Mouse (Mus musculus) gastrocnemius, postnatal 10 days (tissue): Measurements from ENCODE around the gene Gdf2. TPM values are rescaled to one million over a fixed set of nuclear protein-coding genes. Genes with fewer than 3 reads are reported as not detected.

Source experiments
- DNase-seq: peaks from one replicate; pipeline ENCODE4 v3.0.0; 2021; ENCODE audit warnings: mixed read lengths
- long read RNA-seq, 2 experiments: library from polyadenylated mRNA; stranded (forward); transcript quantifications; one replicate each; pipeline ENCODE4 v2.0.0; 2021
- total RNA-seq, 2 experiments: library from RNA; stranded (reverse); gene quantifications; 2 replicates each; pipeline ENCODE4 v1.2.3; 2021

Gdf2 gene
- total RNA-seq, result not detected
- long read RNA-seq, experiment 1, result 0 reads
- long read RNA-seq, experiment 2, result 0 reads

- DNase-seq, result no peak
Observed at GRCm38 (mm10) chr14:33940739-33941138, at the start of gene Gdf2. Gene Gdf2 (plus strand): TSS chr14:33941039.

DNA sequence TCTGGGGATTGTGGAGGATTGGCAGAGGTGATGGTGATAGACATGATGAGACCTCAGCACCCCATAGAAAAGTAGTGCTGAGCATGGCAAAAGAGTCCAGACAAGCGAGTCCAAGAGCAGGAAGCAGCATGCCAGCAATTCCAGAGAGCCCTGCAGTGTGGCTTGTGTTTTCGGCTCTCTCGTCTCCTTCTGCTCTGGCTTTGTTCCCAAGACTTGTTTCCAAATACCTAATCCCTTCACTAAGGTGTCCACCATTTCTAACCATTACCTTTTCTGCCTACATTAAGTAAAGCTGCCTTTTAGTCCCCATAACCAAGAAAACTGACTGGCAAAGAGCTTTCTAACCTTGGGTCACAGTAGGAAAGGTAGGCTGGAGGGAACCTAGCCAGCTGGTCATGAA lies 49.3 kb upstream of the Gdf2 start:
- DNase-seq, result no peak

GRCm38 (mm10) chr14:33895777-33896176 lies 45.1 kb upstream of the Gdf2 start:
- no peak for DNase-seq

- DNase-seq, result no peak
Observed at GRCm38 (mm10) chr14:33896628-33897300, 44.1 kb upstream of the Gdf2 start.

DNA sequence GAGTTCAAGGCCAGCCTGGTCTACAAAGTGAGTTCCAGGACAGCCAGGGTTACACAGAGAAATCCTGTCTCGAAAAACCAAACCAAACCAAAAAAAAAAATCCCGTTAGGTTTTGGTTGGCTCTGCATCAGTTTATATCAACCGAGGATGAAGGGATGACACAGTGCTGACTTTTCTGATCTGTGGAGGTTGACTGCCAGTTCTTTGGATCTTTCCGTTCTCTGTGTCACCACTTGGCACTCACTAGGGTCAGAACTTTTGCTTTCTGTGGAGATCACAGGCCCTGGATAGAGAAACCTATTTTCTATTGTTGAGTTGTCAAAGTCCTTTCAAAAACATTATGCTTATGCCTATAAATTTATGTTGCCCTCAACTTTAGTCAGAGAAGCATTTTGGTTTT lies 38.1 kb upstream of the Gdf2 start:
- DNase-seq, result no peak

DNA sequence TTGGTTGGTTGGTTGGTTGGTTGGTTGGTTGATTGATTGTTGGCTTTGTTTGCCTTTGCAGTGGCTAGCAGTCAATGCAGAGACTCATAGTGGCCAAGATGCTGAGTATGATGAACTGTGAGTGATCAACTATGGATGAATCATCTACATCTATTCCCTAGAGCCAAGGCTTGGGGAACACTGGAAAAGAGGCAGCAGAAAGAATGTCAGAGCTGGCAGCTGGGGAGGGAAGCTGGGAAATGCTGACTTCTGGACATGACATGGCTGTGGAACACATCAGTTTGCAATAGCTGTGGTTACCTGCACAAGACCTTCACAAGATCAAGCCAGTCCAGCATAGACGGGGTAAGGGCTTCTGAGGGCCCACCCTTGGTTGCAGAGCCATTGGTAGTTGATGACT lies 37.6 kb upstream of the Gdf2 start:
- DNase-seq, result no peak

GRCm38 (mm10) chr14:33904851-33905250 lies 36.0 kb upstream of the Gdf2 start:
- no peak for DNase-seq

DNA sequence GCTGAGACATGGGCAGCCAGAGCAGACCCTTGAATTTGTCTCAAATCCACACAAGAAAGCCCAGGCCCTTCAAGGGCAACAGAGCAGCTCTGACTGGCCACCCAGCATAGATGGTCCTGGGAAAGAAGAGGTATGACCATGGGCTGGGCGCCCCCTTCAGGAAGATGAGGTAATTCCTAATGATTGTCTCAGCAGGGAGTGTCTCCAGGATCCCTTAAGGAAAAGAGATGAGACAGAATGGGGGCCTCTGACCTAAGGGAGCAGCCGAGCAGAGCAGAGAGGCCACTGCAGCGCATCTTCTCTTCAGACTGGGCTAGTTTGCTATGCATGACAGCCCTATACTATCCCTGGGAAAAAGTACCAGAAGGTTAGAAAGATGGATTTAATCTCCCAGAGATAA lies 27.1 kb upstream of the Gdf2 start:
- peak; percentile 67 for DNase-seq

- DNase-seq, result no peak
Observed at GRCm38 (mm10) chr14:33914206-33914605, 26.6 kb upstream of the Gdf2 start.

GRCm38 (mm10) chr14:33920727-33921559 lies 19.9 kb upstream of the Gdf2 start:
- no peak for DNase-seq

DNA sequence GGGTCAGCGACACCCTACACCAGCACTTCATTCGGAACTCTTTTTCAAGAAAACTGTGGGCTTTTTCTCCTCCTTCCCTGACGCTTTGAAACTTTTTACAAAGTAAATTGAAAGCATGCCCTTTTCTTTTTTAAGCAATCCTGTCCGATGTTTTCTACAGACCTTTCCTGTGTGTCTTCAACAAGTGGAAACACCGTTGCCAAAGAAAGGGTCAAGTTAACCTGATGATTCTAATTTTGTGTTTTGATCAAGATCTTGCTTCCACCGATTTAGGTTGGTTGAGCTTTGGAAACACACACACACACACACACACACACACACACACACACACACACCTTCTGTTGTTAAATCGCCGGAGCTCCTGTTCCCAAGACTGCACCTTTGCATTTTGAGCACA lies 18.1 kb upstream of the Gdf2 start:
- no peak for DNase-seq

- DNase-seq, result peak; percentile 42
Observed at GRCm38 (mm10) chr14:33923168-33924070, 17.4 kb upstream of the Gdf2 start, which contains the start of gene Gdf10. Gene Gdf10 (plus strand): TSS chr14:33923587.

DNA sequence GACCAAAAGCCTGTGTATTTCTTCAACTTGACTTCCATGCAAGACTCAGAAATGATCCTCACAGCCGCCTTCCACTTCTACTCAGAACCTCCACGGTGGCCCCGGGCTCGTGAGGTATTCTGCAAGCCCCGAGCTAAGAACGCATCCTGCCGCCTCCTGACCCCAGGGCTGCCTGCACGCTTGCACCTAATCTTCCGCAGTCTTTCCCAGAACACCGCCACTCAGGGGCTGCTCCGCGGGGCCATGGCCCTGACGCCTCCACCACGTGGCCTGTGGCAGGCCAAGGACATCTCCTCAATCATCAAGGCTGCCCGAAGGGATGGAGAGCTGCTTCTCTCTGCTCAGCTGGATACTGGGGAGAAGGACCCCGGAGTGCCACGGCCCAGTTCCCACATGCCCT lies 9.0 kb upstream of the Gdf2 start:
- DNase-seq, result no peak

- peak; percentile 84 for DNase-seq
Observed at GRCm38 (mm10) chr14:33932935-33933703, 7.7 kb upstream of the Gdf2 start.

- peak; percentile 66 for DNase-seq
Observed at GRCm38 (mm10) chr14:33933778-33934317, 7.0 kb upstream of the Gdf2 start.

- peak; percentile 76 for DNase-seq
Observed at GRCm38 (mm10) chr14:33939117-33939516, 1.7 kb upstream of the Gdf2 start.

DNA sequence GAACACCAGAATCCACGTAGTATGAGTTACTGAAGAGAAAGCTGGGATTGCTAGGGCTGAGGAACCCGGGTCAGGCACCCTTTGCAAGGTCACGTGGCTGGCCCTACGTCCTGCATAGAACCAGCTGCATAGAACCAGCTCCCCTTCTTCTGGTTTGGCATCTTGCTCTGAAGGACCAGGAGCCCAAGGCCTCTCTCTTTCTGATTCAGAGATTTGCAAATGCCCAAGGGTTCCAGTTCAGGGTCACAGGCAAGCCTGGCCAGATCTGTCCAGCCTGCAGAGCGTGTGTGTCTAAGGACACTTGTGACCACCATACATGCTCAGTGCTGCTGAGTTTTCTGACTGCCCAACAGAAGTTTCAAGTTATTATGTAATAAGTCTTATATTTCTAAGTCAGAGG lies 1.4 kb downstream of the Gdf2 start:
- no peak for DNase-seq

GRCm38 (mm10) chr14:33946125-33946524 lies 5.3 kb downstream of the Gdf2 start:
- DNase-seq, result no peak

DNA sequence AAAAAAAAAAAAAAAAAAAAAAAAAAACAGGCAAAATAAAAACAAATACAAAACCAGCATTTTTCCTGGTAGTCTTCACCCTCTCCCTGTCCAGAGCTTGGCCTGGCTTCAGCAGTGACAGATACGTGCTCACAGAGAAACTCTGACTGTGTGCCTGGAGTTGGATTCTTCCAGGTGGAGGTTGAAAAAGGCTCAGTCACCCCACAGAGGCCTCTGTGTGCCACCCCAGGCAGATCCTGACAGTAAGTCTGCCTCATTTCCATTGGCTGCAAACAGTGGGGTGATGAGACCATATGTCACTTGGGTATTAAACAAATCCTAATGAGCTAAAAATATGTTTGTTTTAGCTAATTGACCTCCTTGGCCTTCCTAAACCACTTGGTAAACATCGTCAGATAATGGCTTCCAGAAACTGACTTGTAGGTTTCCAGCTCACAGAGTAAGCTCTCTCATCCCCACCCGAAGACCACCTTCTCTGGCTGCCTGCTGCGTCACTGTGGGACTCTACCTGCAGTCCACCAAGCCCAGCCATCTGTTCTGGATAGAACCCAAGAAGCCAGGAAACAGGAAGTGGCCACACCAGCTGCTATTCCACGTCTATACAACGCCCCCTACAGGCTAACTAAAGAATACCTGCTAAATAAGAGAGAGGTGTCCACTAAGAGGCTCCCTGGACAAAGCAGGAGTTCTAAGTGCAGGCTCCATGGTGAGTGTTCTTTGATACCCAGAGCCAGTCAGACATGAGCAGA lies 11.6 kb downstream of the Gdf2 start:
- DNase-seq, result no peak

DNA sequence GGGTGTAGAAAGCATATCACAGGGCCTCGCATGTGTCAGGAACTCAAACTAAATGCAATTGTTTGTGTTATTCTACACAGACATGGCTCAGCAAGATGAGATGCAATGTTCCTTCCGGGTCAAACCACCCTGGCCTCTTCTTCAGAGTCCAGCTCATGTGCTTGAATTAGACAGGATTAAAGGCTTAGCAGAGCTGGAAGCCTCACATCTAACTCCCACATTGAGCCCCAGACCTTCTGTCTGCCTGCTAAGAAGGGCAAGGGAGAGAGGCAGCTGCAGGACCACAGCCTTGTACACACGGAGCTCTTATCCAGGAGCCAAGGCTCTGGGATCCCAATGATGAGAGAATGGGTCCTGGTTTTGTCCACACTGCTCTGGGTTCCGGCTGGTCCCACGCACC lies 12.9 kb downstream of the Gdf2 start, which contains the start of gene Rbp3:
Rbp3 (plus strand) TSS at position 243 of the 400 bp plus-strand sequence.
- no peak for DNase-seq

- no peak for DNase-seq
Observed at GRCm38 (mm10) chr14:33956055-33956454, 15.2 kb downstream of the Gdf2 start.
